Mouse (Mus musculus) gastrocnemius, postnatal 4 days (tissue): ENCODE measurements around the gene Oma1. TPM values are rescaled to one million over a fixed set of nuclear protein-coding genes. Genes with fewer than 3 reads are reported as not detected.

ENCODE experiments used
- DNase-seq, 2 experiments: peaks; one replicate each; pipeline ENCODE4 v3.0.0; 2021 to 2022; ENCODE audit warnings: low spot score in 2 of 2, mixed read lengths in 2 of 2
- total RNA-seq, 2 experiments: library from RNA; stranded (reverse); gene quantifications; 2 replicates each; pipeline ENCODE4 v1.2.3; 2021

Gene Oma1
- total RNA-seq, 2 experiments from 2014 or later, result 16.0 to 16.3 TPM

DNA sequence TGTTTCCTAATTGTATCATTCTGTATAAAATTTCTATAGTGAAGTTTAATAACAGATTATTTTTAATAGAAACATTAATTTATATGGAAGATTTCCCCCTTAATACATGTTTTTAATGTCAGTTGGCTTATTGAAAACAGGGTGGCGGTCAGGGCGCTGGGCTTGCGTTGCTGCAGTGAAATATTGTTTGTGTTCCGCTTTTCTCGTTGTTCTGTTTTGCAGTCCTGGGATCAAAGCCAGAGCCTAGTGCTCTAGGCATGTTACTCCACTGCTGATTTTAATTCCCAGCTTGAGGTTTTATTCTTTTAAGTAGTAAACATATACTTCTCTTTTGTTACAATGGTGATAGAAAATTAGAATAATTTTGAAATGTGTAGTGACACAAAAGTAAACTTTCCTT, 39.3 kb downstream of the Oma1 start:
- no peak for DNase-seq

- no peak for DNase-seq
Measured at GRCm38 (mm10) chr4:103357457-103357856, 43.8 kb downstream of the Oma1 start.

GRCm38 (mm10) chr4:103358941-103359448, 45.4 kb downstream of the Oma1 start:
- no peak for DNase-seq

DNA sequence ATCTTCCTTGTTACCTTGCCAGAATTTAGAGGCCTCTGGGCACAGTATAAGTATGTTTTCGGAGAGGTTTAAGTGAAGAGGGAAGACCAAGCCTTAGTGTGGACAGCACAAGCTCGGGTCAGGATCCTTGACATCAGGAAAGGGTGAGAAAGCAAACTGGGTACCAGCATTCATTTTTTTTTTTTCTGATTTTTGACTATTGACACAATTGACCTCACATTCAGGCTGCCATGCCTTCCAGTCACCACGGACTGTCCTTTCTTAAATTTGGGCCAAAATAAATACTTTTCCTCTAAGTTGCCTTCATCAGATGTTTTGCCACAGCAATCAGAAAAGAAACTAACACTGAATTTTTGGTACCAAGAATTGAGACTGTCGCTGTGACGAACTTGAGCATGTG, 68.6 kb downstream of the Oma1 start:
- no peak for DNase-seq

- DNase-seq, result no peak
Measured at GRCm38 (mm10) chr4:103385031-103385430, 71.4 kb downstream of the Oma1 start.

DNA sequence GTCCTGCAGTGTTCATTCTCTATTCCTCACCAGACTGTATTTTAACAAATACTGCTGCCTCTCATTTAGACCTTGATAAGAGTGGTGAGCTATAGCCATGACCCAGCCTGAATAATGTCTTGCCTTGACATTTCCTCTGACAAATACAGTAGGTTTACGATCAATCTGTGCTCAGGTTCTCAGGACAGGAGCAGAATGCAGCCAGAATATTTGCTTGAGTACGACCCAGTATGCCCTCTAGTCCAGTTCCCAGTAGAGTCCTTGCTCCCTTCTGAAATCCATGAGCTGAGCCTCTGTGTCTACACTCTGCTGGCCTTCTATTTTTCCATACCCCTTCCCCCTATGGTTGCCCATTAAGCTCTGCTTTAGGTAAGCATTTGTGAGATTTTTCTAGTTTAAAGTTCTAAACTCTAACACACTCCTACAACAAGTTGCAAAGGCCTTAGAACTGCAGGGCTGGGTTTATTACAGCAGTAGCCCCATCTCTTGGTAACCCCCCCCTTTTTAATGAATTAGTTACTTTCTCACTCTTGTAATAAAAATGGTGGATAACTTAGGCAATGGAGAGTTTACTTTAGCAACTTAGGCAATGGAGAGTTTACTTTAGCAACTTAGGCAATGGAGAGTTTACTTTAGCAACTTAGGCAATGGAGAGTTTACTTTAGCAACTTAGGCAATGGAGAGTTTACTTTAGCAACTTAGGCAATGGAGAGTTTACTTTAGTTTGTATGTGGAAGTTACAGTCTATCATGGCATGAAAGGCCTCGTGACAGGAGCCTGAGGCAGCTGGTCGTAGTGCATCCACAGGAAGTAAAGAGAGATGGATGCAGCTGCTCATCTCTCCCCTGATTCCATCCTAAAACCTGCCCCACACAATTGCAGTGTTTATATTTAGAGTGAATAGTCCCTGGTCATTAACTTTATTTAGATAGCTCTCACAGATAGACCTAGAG, 72.5 kb downstream of the Oma1 start:
- DNase-seq, result no peak

- no peak for DNase-seq
Measured at GRCm38 (mm10) chr4:103387292-103387691, 73.7 kb downstream of the Oma1 start.

- no peak for DNase-seq
Measured at GRCm38 (mm10) chr4:103388530-103389178, 75.0 kb downstream of the Oma1 start.

DNA sequence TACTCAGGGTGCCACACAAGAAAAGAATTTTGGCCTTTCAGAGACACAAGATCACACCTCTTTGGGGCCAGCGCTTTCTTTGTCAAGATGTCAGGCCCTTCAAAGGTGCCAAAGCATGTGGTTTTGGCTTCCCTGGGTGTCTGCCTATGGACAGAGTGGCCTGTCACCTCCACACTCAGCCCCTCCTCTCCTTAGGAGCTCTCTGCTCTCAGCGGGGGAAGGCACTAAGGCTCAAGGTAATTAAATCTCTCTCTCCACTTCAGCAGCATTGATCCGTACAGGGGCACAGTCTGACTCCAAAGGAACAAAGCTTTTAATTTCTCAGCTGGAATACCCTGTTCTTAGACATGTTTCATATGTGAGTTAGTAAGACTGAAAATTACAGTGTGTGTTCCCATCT, 76.0 kb downstream of the Oma1 start:
- DNase-seq, result no peak

GRCm38 (mm10) chr4:103390499-103390898, 76.9 kb downstream of the Oma1 start:
- no peak for DNase-seq

GRCm38 (mm10) chr4:103395066-103395465, 81.5 kb downstream of the Oma1 start:
- DNase-seq, result no peak

GRCm38 (mm10) chr4:103395905-103396304, 82.3 kb downstream of the Oma1 start:
- no peak for DNase-seq

- DNase-seq, result no peak
Measured at GRCm38 (mm10) chr4:103396876-103397275, 83.3 kb downstream of the Oma1 start.

GRCm38 (mm10) chr4:103402581-103402980, 89.0 kb downstream of the Oma1 start:
- no peak for DNase-seq

GRCm38 (mm10) chr4:103405321-103405720, 91.7 kb downstream of the Oma1 start:
- no peak for DNase-seq

DNA sequence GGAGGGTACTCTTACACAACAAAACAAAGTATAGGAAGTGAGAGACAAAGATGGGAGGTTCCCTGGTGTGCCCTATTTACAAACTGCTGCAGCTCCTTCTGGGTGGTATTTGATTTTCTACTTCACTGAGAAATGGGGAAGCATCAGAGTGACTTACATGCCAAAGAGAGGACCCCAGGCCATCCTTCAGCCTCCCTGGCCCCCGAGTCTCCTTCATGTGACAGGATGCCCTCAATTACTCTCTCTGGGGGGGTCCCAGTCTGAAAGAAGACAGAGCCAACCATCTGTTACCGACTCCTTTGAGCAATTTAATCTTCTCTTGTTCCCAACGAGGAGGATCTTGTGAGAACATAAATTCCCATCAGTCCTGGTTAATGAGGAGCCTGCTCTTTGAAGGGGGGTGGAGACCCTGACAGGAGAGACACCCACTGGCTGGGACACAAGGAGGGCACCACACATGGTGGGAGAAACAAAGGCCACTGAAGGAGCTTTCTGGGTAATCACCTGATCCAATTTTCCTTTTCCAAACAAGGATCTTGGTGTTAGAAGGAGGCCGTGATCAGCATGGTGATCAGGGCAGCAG, 96.7 kb downstream of the Oma1 start:
- DNase-seq, result no peak

Other genes starting within 250 kb of the Oma1 start
- 10 to 100 TPM; 40.9 to 55.6 TPM for gene Mier1, start 199.4 kb upstream of the Oma1 start, total RNA-seq
- 1 to 10 TPM; 2.2 to 2.7 TPM for gene Wdr78, start 199.3 kb upstream of the Oma1 start, total RNA-seq
- gene Slc35d1, start 98.6 kb upstream of the Oma1 start, total RNA-seq, result 1 to 10 TPM; 7.8 to 8.9 TPM
- gene 4921539E11Rik, start 22.9 kb upstream of the Oma1 start, total RNA-seq, result not detected